In the genomic region with DNA sequence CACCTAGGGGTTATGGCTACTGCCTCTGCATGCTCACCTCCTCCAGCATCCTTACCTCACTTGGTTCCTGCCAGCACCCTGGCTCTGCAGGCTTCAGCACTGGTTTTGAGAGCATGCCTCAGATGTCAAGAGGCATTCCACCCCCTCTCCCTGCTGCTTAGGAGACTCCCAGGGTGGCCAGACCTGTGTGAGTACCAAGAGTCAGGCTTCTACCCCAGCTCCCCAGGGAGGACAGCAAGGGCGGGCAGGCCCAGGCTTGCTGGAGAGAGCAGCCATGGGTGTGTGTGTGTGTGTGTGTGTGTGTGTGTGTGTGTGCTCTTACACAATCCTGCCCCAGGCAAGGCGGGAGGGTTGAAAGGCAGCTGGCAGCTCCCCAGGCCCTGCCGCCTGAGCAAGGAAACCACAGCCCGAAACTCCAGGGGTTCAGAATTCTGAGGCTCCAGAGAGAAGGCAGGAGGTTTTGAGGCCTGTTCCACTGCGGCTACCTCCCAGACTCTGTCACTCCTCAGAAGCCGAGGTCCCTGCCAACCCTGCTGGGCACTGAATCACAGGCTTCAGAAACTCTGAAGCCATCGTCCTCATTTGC, we compare ENCODE assay signal across 1 mouse cellular context.
TF ChIP-seq lines count a peak whose summit lies in the region.

No protein-coding gene starts in this region.

TF ChIP-seq in CH12.LX, 34 proteins besides CTCF, POLR2A, EP300 and RAD21 (continued from another document):
- TF ChIP-seq SMC3 (IDR thresholded peaks at IDR 0.05; ENCODE audit: low read depth, low read length) (no peak; the same call in 1 of the 2 replicates), USF1 (IDR thresholded peaks at IDR 0.05; ENCODE audit: low read depth, low read length) (no peak), ZC3H11A (IDR thresholded peaks at IDR 0.05; ENCODE audit: low read depth, low read length) (no peak)
TF ChIP-seq in CH12.LX: peak in this region for 17.
